Mouse (Mus musculus): ENCODE results near the gene Grin2d.

The Grin2d gene

GRCm38 (mm10) chr7:45898125-45898524 is 19.9 kb upstream of the Grin2d start:
- DNase-seq (ENCODE audit: low read depth, low spot score) = peak; percentile 37

- DNase-seq (ENCODE audit: low read depth, low spot score) = peak; percentile 30
Observed at GRCm38 (mm10) chr7:45897258-45897757, 19.1 kb upstream of the Grin2d start.

- DNase-seq (ENCODE audit: low read depth, low spot score) = peak; percentile 99
Observed at GRCm38 (mm10) chr7:45896517-45897257, 18.5 kb upstream of the Grin2d start, which contains the start of the genes Syngr4 and Tmem143. Gene Syngr4 (minus strand): TSS chr7:45896714. Gene Tmem143 (plus strand): TSS chr7:45896941.

GRCm38 (mm10) chr7:45895931-45896516 is 17.8 kb upstream of the Grin2d start:
- DNase-seq (ENCODE audit: low read depth, low spot score) = no peak

- no peak for DNase-seq (ENCODE audit: low read depth, low spot score)
Observed at GRCm38 (mm10) chr7:45892651-45893050, 14.5 kb upstream of the Grin2d start.

- DNase-seq (ENCODE audit: low read depth, low spot score) = no peak
Observed at GRCm38 (mm10) chr7:45887246-45887645, 9.1 kb upstream of the Grin2d start.

GRCm38 (mm10) chr7:45881011-45881410 is 2.8 kb upstream of the Grin2d start:
- no peak for DNase-seq (ENCODE audit: low read depth, low spot score)

GRCm38 (mm10) chr7:45880531-45880930 is 2.4 kb upstream of the Grin2d start:
- no peak for DNase-seq (ENCODE audit: low read depth, low spot score)

- DNase-seq (ENCODE audit: low read depth, low spot score) = no peak
Observed at GRCm38 (mm10) chr7:45876895-45877294, 1.3 kb downstream of the Grin2d start.

- DNase-seq (ENCODE audit: low read depth, low spot score) = peak; percentile 51
Observed at GRCm38 (mm10) chr7:45873061-45873947, 4.9 kb downstream of the Grin2d start.

- peak; percentile 95 for DNase-seq (ENCODE audit: low read depth, low spot score)
Observed at GRCm38 (mm10) chr7:45872624-45873023, 5.6 kb downstream of the Grin2d start, which contains the start of gene Kdelr1. Gene Kdelr1 (plus strand): TSS chr7:45872772.

- DNase-seq (ENCODE audit: low read depth, low spot score) = peak; percentile 11
Observed at GRCm38 (mm10) chr7:45870282-45871058, 7.7 kb downstream of the Grin2d start.

- DNase-seq (ENCODE audit: low read depth, low spot score) = no peak
Observed at GRCm38 (mm10) chr7:45869787-45870186, 8.4 kb downstream of the Grin2d start.

- DNase-seq (ENCODE audit: low read depth, low spot score) = no peak
Observed at GRCm38 (mm10) chr7:45869107-45869670, 9.0 kb downstream of the Grin2d start.

GRCm38 (mm10) chr7:45867871-45868270 is 10.3 kb downstream of the Grin2d start:
- no peak for DNase-seq (ENCODE audit: low read depth, low spot score)

- peak; percentile 94 for DNase-seq (ENCODE audit: low read depth, low spot score)
Observed at GRCm38 (mm10) chr7:45865925-45866910, 12.0 kb downstream of the Grin2d start.

GRCm38 (mm10) chr7:45864435-45864834 is 13.7 kb downstream of the Grin2d start:
- no peak for DNase-seq (ENCODE audit: low read depth, low spot score)

GRCm38 (mm10) chr7:45862804-45863203 is 15.4 kb downstream of the Grin2d start:
- DNase-seq (ENCODE audit: low read depth, low spot score) = no peak

- DNase-seq (ENCODE audit: low read depth, low spot score) = no peak
Observed at GRCm38 (mm10) chr7:45859008-45859407, 19.2 kb downstream of the Grin2d start.
